Mouse (Mus musculus) C2C12 (cell line): Measurements from ENCODE around the gene Hoxd8. TPM values are rescaled to one million over a fixed set of nuclear protein-coding genes. Genes with fewer than 3 reads are reported as not detected.

Experiments
- H3K27me3 ChIP-seq: one replicate; pipeline ENCODE4 v1.6.1; 2011; ENCODE audit not compliant: control insufficient read depth, insufficient read depth, insufficient read length
- H3K36me3 ChIP-seq: one replicate; pipeline ENCODE4 v1.6.1; 2011; ENCODE audit not compliant: control insufficient read depth, insufficient read depth
- H3K4me3 ChIP-seq: one replicate; pipeline ENCODE4 v1.5.1; 2011; ENCODE audit warnings: mild to moderate bottlenecking, control low read depth; ENCODE audit not compliant: poor library complexity, insufficient read depth, severe bottlenecking
- H3K79me2 ChIP-seq: one replicate; pipeline ENCODE4 v1.6.1; 2011; ENCODE audit not compliant: control insufficient read depth, insufficient read depth
- H3K79me3 ChIP-seq: one replicate; pipeline ENCODE4 v1.6.1; 2011; ENCODE audit warnings: low read depth, control low read depth
- H3ac ChIP-seq: one replicate; pipeline ENCODE3; 2011; ENCODE audit warnings: low read depth; ENCODE audit not compliant: control insufficient read depth, insufficient read length
- CEBPB ChIP-seq: IDR thresholded peaks from one replicate; pipeline ENCODE4 v1.6.1; 2011; ENCODE audit warnings: low read depth, mild to moderate bottlenecking, control low read depth, moderate library complexity
- CTCF ChIP-seq: IDR thresholded peaks from one replicate; pipeline ENCODE4 v1.5.1; 2011; ENCODE audit not compliant: control insufficient read depth, insufficient read depth, insufficient read length
- FOSL1 ChIP-seq: IDR thresholded peaks from one replicate; pipeline ENCODE4 v1.8.0; 2011; ENCODE audit warnings: mild to moderate bottlenecking, low read length; ENCODE audit not compliant: poor library complexity, insufficient read depth, severe bottlenecking
- MAX ChIP-seq: IDR thresholded peaks from one replicate; pipeline ENCODE4 v1.6.1; 2011; ENCODE audit warnings: mild to moderate bottlenecking, control low read depth
- MYOD1 ChIP-seq: IDR thresholded peaks from one replicate; pipeline ENCODE4 v1.6.1; 2011; ENCODE audit warnings: low read depth; ENCODE audit not compliant: control insufficient read depth, insufficient read length
- MYOG ChIP-seq: IDR thresholded peaks from one replicate; pipeline ENCODE4 v1.6.1; 2011; ENCODE audit not compliant: control insufficient read depth, insufficient read length; ENCODE audit errors: extremely low read depth
- USF1 ChIP-seq: IDR thresholded peaks from one replicate; pipeline ENCODE4 v1.6.1; 2011; ENCODE audit warnings: low read depth, mild to moderate bottlenecking, control low read depth, moderate library complexity
- polyA plus RNA-seq: library from polyadenylated mRNA; unstranded; fragments of >200 nt; fragmentation: generic; extraction: Trizol; gene quantifications from one replicate; pipeline ENCODE4 v1.2.1, GENCODE M21; 2012; ENCODE audit warnings: missing spikeins

Hoxd8 gene
- polyA plus RNA-seq, 1 experiment: not detected

DNA sequence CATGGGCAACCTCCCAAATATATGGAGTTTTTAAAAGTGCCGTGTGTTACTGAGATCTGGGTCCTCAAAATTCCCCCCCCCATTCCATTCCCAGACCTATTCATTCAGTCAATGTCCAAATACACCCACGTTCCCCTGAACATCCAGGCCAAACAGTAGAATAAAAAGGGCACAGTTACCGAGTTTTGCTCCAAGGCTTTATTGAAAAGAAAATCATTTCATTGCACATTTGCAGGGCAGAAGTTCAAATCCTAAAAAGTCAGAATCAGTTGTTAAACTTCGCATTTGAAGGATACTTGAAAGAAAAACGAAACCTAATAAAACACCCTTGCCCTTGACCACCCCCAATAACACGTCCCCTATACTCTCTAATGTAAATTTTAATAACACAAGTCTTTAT is 1.6 kb upstream of the Hoxd8 start:
- TF ChIP-seq MYOG: no peak
- no peak for TF ChIP-seq MAX
- TF ChIP-seq CEBPB: no peak
- no peak for TF ChIP-seq FOSL1
- no peak for TF ChIP-seq CTCF
- TF ChIP-seq USF1: no peak
- no peak for TF ChIP-seq MYOD1
- peaks cover 55% of the 10 kb centered on the region for H3K27me3 ChIP-seq
- no peaks in the 10 kb centered on the region for H3K79me2 ChIP-seq
- H3K36me3 ChIP-seq: no peaks in the 10 kb centered on the region
- H3K4me3 ChIP-seq: no peak overlapping the region
- H3K79me3 ChIP-seq: no peaks in the 10 kb centered on the region
- no peak overlapping the region for H3ac ChIP-seq

DNA sequence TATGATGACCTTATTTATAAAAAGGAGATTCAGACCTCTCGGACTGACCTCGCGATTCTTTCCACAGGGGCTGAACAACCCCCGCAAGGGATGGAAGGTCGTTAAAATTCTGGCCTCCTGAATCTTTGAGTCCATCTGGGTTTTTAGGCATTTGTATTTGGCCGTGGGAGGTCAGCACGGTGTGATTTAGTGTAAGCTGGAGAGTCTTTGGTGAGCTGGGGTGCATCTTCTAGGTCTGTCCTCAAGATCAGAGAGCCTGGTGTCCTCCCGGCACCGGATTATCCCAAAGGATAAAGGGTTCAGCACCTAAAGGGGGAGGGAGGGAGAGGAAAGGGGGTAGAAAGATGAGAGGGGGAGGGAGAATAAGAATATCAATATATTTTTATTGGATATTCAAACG is 1.1 kb upstream of the Hoxd8 start:
- H3K79me2 ChIP-seq: no peaks in the 10 kb centered on the region
- no peak overlapping the region for H3ac ChIP-seq
- TF ChIP-seq USF1: no peak
- no peak for TF ChIP-seq MAX
- no peak for TF ChIP-seq FOSL1
- TF ChIP-seq MYOD1: no peak
- no peak for TF ChIP-seq CTCF
- TF ChIP-seq CEBPB: no peak
- TF ChIP-seq MYOG: no peak
- H3K4me3 ChIP-seq: no peak overlapping the region
- H3K79me3 ChIP-seq: no peaks in the 10 kb centered on the region
- H3K36me3 ChIP-seq: no peaks in the 10 kb centered on the region
- peaks cover 50% of the 10 kb centered on the region for H3K27me3 ChIP-seq

DNA sequence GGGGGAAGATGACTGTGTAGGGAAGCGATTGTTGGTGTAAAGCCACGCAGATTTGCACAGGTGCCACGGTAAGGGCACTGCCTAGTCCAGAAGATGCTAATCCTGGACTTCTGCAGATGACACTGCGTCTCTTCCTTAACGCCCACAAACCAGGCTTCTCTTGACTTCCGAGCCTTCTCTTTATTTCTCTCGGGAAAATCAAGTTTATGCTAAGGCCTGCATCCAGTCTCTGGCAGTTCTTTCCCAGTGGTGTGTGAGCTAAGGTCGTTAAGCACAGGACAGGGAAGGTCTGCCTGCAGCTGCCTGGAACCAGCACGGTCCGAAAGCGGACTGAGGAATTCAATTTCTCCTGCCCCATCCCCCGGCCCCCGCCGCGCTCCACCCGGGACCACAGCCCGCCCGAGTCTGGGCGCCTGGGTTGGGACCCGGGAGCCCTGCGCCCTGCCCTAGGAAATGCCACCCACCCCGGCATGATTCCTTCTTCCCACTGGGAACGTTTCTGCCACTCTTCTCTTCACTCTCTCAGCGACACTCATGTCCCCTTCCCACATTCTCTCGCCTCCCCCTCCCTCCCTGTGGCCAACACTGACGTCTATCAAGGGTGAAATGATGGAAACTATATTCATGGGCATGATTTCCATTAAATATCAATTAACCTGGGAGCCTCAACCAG is 559 bp upstream of the Hoxd8 start:
- no peaks in the 10 kb centered on the region for H3K79me3 ChIP-seq
- H3K4me3 ChIP-seq: no peak overlapping the region
- TF ChIP-seq MAX (no peak), USF1 (no peak), MYOG (no peak), MYOD1 (no peak), FOSL1 (no peak), CEBPB (no peak), CTCF (no peak)
- peaks cover 49% of the 10 kb centered on the region for H3K27me3 ChIP-seq
- no peaks in the 10 kb centered on the region for H3K36me3 ChIP-seq
- no peaks in the 10 kb centered on the region for H3K79me2 ChIP-seq
- H3ac ChIP-seq: no peak overlapping the region

DNA sequence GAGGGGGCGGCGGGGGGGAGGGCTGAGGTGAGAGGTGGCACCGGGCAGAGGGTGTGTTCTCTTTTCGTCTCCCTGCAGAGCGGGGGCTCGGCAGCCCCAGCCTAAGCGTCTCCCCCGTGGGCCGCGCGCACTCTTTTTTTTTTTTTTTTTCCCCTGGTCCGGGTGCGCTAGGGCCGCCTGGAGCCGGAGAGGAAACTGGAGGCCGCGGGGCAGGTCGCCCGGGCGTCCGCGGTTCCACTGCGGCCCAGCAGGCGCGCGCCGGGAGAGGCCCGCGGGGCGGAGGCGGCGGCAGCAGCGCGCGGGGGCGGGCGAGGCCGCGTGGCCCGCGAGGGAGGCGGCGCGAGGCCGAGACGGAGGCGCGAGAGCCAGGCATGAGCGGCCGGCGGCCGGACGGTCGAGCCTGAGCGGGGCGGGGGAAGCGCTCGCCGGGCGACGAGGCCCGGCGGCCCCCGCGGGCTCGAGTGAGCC is 618 bp downstream of the Hoxd8 start:
- Histone ChIP-seq H3K79me2 (no peaks in the 10 kb centered on the region), H3K4me3 (no peak overlapping the region), H3K36me3 (no peaks in the 10 kb centered on the region), H3K79me3 (no peaks in the 10 kb centered on the region), H3ac (no peak overlapping the region), H3K27me3 (peaks cover 45% of the 10 kb centered on the region)
- TF ChIP-seq MYOG: no peak
- TF ChIP-seq CTCF: no peak
- TF ChIP-seq CEBPB: no peak
- TF ChIP-seq USF1: no peak
- TF ChIP-seq FOSL1: no peak
- no peak for TF ChIP-seq MYOD1
- TF ChIP-seq MAX: no peak

DNA sequence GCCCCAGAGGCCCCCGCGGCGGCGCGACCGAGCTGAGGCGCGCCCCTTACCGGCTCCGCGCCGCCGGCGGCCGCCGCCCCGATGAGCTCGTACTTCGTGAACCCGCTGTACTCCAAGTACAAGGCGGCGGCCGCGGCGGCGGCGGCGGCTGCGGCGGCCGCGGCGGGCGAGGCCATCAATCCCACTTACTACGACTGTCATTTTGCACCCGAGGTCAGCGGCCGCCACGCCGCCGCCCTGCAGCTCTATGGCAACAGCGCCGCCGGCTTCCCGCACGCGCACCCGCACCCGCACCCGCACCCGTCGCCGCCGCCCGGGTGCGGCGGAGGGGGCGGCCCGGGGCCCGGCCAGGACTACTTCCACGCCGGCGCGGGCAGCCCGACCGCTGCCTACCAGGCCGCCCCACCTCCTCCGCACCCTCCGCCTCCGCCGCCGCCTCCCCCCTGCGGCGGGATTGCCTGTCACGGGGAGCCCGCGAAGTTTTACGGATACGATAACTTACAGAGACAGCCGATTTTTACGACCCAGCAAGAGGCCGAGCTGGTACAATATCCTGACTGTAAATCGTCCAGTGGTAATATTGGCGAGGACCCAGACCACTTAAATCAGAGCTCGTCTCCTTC is 1.2 kb downstream of the Hoxd8 start:
- TF ChIP-seq CTCF (no peak), CEBPB (no peak), FOSL1 (no peak), MYOG (no peak), MYOD1 (no peak), USF1 (no peak), MAX (no peak)
- Histone ChIP-seq H3K36me3 (no peaks in the 10 kb centered on the region), H3K79me2 (no peaks in the 10 kb centered on the region), H3K27me3 (peaks cover 39% of the 10 kb centered on the region), H3ac (no peak overlapping the region), H3K79me3 (no peaks in the 10 kb centered on the region), H3K4me3 (no peak overlapping the region)
